Mouse (Mus musculus) stomach, embryonic 16.5 days (tissue): ENCODE measurements at regions not wholly inside any gene's neighbourhood (a gene's known extent, or its start where the extent isn't known, plus 50 kb on each side); places are given as distances from the start of the nearest gene placed in this dataset.

Experiments
- ATAC-seq: fragments of 200-750 bp; cut with Nextera tagmentation; 2 replicates; pipeline ENCODE4 v1.8.0; 2017; ENCODE audit warnings: moderate number of reproducible peaks, moderate TSS enrichment; ENCODE audit not compliant: insufficient read depth, low FRiP score
- H3K27ac ChIP-seq: fragments of 300-500 bp; sonication (generic); 2 replicates; pipeline ENCODE4 v1.5.1; 2014; ENCODE audit warnings: low read length
- H3K27me3 ChIP-seq: fragments of 300-500 bp; sonication (generic); 2 replicates; pipeline ENCODE4 v1.6.1; 2014; ENCODE audit warnings: low read length, control low read depth, mixed read lengths; ENCODE audit not compliant: control insufficient read depth, insufficient read depth
- H3K36me3 ChIP-seq: fragments of 300-500 bp; sonication (generic); 2 replicates; pipeline ENCODE4 v1.6.1; 2014; ENCODE audit warnings: low read length; ENCODE audit not compliant: control insufficient read depth, insufficient read depth
- H3K4me1 ChIP-seq: fragments of 300-500 bp; sonication (generic); 2 replicates; pipeline ENCODE4 v1.6.1; 2014; ENCODE audit warnings: low read length, control low read depth, mixed read lengths; ENCODE audit not compliant: control insufficient read depth, insufficient read depth
- H3K4me2 ChIP-seq: fragments of 300-500 bp; sonication (generic); 2 replicates; pipeline ENCODE4 v1.6.1; 2014; ENCODE audit warnings: low read depth, low read length, mixed read lengths
- H3K4me3 ChIP-seq: fragments of 300-500 bp; sonication (generic); replicated peaks from 2 replicates; pipeline ENCODE4 v1.5.1; 2014; ENCODE audit warnings: mild to moderate bottlenecking, low read length
- H3K9ac ChIP-seq: fragments of 300-500 bp; sonication (generic); 2 replicates; pipeline ENCODE4 v1.6.1; 2014; ENCODE audit warnings: low read length
- H3K9me3 ChIP-seq: fragments of 300-500 bp; sonication (generic); replicated peaks from 2 replicates; pipeline ENCODE4 v1.6.1; 2016; ENCODE audit warnings: low read length, control low read depth; ENCODE audit not compliant: control insufficient read depth
- WGBS: fragments of 180-500 bp; shearing (Covaris S2); extraction: QIAGEN DNeasy Blood & Tissue Kit; methylation state at CpG from one replicate; pipeline ENCODE4 v1.1.7; 2014; 5-methylcytosine and 5-hydroxymethylcytosine counted together

GRCm38 (mm10) chr14:99605351-99606100, 307.0 kb downstream of the Klf5 start:
- Histone ChIP-seq H3K4me3 (no peak overlapping the region), H3K9ac (no peak overlapping the region), H3K9me3 (no peaks in the 10 kb centered on the region), H3K4me1 (peaks cover 4% of the 10 kb centered on the region), H3K27ac (peak overlapping the region; percentile 90), H3K4me2 (no peak overlapping the region), H3K36me3 (no peaks in the 10 kb centered on the region), H3K27me3 (no peaks in the 10 kb centered on the region)
- ATAC-seq, result peak; percentile 82
- 41% methylated on average over 6 of the region's 6 CpGs for WGBS

DNA sequence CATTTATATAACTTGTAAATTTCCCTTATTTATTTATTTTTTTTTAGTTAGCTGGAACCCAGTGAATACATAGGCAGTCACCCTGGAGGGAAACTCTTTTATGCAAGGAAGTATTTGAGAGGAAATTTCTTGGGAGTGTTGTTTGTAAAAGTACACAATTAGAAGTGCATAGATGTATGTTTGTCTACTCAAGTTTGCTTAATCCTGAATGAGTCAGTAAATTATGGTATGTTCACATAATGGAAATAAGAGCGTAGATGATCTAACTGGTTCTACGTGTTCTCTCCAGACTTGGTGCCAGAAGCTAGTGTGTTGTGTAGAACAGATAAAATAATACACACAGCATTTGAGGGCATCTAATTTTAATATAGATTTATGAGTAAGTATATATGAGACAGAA, 310.5 kb downstream of the Klf5 start:
- Histone ChIP-seq H3K36me3 (no peaks in the 10 kb centered on the region), H3K4me2 (no peak overlapping the region), H3K4me3 (no peak overlapping the region), H3K9ac (no peak overlapping the region), H3K9me3 (no peaks in the 10 kb centered on the region), H3K27ac (no peak overlapping the region), H3K4me1 (peaks cover 4% of the 10 kb centered on the region), H3K27me3 (no peaks in the 10 kb centered on the region)
- peak; percentile 41; the same call in 1 of the 2 replicates for ATAC-seq
- WGBS, result 69% methylated on average over 2 of the region's 2 CpGs

DNA sequence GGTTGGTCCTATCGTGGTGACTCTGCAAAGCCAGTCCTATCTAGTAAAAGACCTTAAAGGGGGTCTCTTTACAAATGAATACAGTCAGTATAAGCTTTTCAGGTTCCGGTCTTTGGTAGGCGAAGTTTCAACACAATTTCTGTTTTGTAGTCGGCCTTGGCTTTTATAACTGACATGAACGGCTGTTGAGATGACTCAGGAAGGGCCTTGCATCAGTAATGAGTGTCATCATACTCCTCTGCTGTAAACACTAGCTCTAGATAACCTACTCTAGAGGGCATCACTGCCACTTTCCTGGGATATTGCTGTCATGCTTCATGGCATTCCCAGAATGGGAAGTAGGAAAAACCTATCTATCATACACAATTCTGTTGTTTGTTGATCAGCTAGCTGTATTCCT, 312.9 kb downstream of the Klf5 start:
- Histone ChIP-seq H3K9me3 (no peaks in the 10 kb centered on the region), H3K4me2 (no peak overlapping the region), H3K27me3 (no peaks in the 10 kb centered on the region), H3K9ac (no peak overlapping the region), H3K36me3 (no peaks in the 10 kb centered on the region), H3K4me1 (no peaks in the 10 kb centered on the region), H3K4me3 (no peak overlapping the region), H3K27ac (no peak overlapping the region)
- ATAC-seq, result no peak
- WGBS, result 90% methylated on average over 5 of the region's 5 CpGs

- no peaks in the 10 kb centered on the region for H3K27me3 ChIP-seq
- H3K4me1 ChIP-seq, result 0 out of 2 replicates have a peak, but pooled peaks cover 5% of the 10 kb centered on the region
- H3K27ac ChIP-seq, result no peak overlapping the region
- WGBS, result 70% methylated on average over 3 of the region's 3 CpGs
- no peaks in the 10 kb centered on the region for H3K9me3 ChIP-seq
- H3K36me3 ChIP-seq, result no peaks in the 10 kb centered on the region
- no peak overlapping the region for H3K9ac ChIP-seq
- H3K4me3 ChIP-seq, result no peak overlapping the region
- ATAC-seq, result no peak
- H3K4me2 ChIP-seq, result no peak overlapping the region
These were observed 313.6 kb downstream of the Klf5 start for GRCm38 (mm10) chr14:99612114-99612513.

DNA sequence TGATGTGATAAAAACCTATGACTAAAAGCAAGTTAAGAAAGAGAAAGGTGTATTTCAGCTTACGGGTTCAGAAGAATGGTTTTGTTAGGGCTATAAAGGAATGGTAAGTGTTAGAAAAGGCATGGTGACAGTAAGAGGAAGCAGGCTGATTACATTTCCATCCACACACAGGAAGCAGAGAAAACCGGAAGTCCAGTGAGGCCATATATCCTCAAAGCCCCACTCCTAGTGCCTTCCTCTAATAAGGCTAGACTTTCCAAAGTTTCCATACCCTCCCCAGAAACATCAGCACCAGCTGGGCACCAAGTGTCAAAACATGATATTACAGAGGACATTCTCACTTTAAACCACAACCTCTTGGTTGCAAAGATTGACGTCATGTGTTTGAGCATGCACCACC, 316.3 kb downstream of the Klf5 start:
- Histone ChIP-seq H3K27ac (no peak overlapping the region), H3K9ac (no peak overlapping the region), H3K9me3 (no peaks in the 10 kb centered on the region), H3K36me3 (no peaks in the 10 kb centered on the region), H3K4me3 (no peak overlapping the region), H3K4me1 (peaks cover 9% of the 10 kb centered on the region; the same call in 1 of the 2 replicates), H3K4me2 (no peak overlapping the region), H3K27me3 (no peaks in the 10 kb centered on the region)
- 85% methylated on average over 3 of the region's 3 CpGs for WGBS
- no peak for ATAC-seq

DNA sequence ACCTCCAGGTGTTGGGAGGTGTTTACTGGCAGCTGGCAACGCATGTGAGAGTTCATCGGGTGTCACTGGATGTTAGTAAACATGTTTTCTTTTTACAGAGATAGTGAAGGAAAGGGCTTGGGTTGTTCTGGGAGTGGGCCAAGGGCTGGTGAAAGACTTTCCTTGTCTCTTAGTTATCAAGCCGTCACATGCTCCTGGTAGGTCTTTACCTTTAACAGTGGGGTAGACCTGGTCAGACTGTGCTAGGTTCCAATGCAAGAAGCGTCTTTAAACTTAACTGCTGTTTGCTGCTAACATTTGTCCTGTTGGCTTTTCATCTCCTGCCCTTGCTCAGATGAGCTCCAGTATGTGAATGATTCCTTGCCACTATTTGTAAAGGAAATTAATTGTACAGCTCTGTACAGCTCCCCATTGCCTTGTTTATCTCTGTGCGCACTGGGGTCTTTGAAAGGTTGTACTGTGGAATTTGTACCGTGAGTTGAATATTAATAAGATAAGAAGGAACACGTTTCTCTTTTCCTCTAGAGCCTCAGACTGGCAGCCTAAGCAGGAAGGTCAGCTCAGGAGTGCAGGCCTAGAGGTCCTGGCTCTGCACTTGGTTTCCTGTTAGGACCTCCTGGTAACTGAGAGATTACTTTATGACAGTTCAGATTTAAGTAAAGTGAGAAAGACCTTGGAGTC, 318.3 kb downstream of the Klf5 start:
- Histone ChIP-seq H3K9me3 (no peaks in the 10 kb centered on the region), H3K4me3 (no peak overlapping the region), H3K9ac (no peak overlapping the region), H3K27me3 (no peaks in the 10 kb centered on the region), H3K27ac (peak overlapping the region; percentile 84), H3K36me3 (no peaks in the 10 kb centered on the region), H3K4me1 (peaks cover 9% of the 10 kb centered on the region; the same call in 1 of the 2 replicates), H3K4me2 (no peak overlapping the region)
- peak; percentile 88 for ATAC-seq
- WGBS, result 38% methylated on average over 7 of the region's 7 CpGs

DNA sequence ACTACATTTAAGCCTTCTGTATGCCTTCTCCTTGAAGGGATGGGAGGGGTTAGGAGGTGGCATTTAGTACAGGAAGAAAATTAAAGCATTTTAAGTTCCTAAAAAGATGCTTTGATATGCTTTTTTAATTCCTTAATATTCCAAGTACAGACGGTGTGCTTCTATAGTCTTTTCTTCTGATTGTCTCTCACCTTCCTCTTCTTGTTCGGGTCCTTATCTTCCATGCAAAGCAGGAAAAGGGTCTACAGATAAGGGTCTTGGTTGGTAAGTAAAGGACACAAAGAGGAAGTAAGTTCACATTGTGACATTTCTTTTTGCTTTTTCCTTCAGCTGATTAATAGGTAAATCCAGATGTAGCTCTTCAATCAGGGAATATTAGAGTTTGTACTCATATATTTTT, 318.9 kb downstream of the Klf5 start:
- ATAC-seq, result no peak
- WGBS, result 40% methylated on average over 2 of the region's 2 CpGs
- Histone ChIP-seq H3K27ac (peak overlapping the region; percentile 84), H3K4me2 (no peak overlapping the region), H3K4me3 (no peak overlapping the region), H3K9me3 (no peaks in the 10 kb centered on the region), H3K4me1 (peaks cover 9% of the 10 kb centered on the region; the same call in 1 of the 2 replicates), H3K27me3 (no peaks in the 10 kb centered on the region), H3K36me3 (no peaks in the 10 kb centered on the region), H3K9ac (no peak overlapping the region)

DNA sequence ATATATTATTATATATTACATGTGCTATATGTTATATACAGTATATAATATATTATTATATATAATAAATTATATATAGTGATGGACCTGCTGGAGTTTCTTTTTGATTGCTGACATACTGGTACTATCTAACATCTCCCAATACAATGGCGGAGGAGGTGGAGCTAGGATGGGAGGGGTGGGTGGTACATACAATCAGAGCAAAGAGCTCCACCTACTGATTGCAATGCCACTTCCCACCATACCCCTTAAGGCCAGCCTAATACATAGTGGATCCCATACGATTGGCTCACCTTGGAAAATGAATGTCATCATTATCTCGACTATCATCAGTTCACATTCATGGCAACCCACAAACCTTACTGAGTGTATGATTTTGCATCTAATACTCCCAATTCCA, 323.0 kb downstream of the Klf5 start:
- ATAC-seq, result no peak
- H3K36me3 ChIP-seq, result no peaks in the 10 kb centered on the region
- no peak overlapping the region for H3K27ac ChIP-seq
- H3K9ac ChIP-seq, result no peak overlapping the region
- no peak overlapping the region for H3K4me3 ChIP-seq
- peaks cover 19% of the 10 kb centered on the region; the same call in 1 of the 2 replicates for H3K4me1 ChIP-seq
- 89% methylated on average over 3 of the region's 3 CpGs for WGBS
- H3K4me2 ChIP-seq, result no peak overlapping the region
- no peaks in the 10 kb centered on the region for H3K9me3 ChIP-seq
- H3K27me3 ChIP-seq, result no peaks in the 10 kb centered on the region
